Mouse (Mus musculus) embryonic fibroblast, embryonic 13.5 days (primary cell): ENCODE results near the gene Cdcp2. TPM values are rescaled to one million over a fixed set of nuclear protein-coding genes. Genes with fewer than 3 reads are reported as not detected.

Experiments
- H3K27ac ChIP-seq: 2 replicates; pipeline ENCODE4 v1.5.1; 2012; ENCODE audit warnings: low read length, control low read depth, inconsistent platforms; ENCODE audit not compliant: insufficient read depth
- H3K4me1 ChIP-seq: 2 replicates; pipeline ENCODE4 v1.6.1; 2011; ENCODE audit warnings: low read length; ENCODE audit not compliant: control insufficient read depth, insufficient read depth
- H3K4me3 ChIP-seq: 2 replicates; pipeline ENCODE4 v1.5.1; 2011; ENCODE audit warnings: mild to moderate bottlenecking, control low read depth, low read length; ENCODE audit not compliant: insufficient read depth
- CTCF ChIP-seq: IDR thresholded peaks from 2 replicates; pipeline ENCODE4 v1.5.1; 2011; ENCODE audit warnings: mild to moderate bottlenecking, control low read depth, low read length, moderate library complexity, borderline replicate concordance; ENCODE audit not compliant: insufficient read depth
- POLR2A ChIP-seq: IDR thresholded peaks from 2 replicates; pipeline ENCODE4 v1.6.1; 2011; ENCODE audit warnings: low read depth, mild to moderate bottlenecking, control low read depth, low read length, moderate library complexity
- polyA plus RNA-seq: library from polyadenylated mRNA; stranded (reverse); fragments of >200 nt; gene quantifications from 2 replicates; pipeline ENCODE4 v1.2.4, GENCODE M21; 2011; ENCODE audit warnings: low read depth; ENCODE audit not compliant: missing spikeins, insufficient read length

Gene Cdcp2
- polyA plus RNA-seq, 1 experiment = not detected

GRCm38 (mm10) chr4:107127901-107128669 lies 31.4 kb downstream of the Cdcp2 start:
- TF ChIP-seq POLR2A (no peak), CTCF (no peak)
- H3K4me3 ChIP-seq = no peak overlapping the region
- no peaks in the 10 kb centered on the region; the same call in 1 of the 2 replicates for H3K4me1 ChIP-seq
- H3K27ac ChIP-seq = no peak overlapping the region

GRCm38 (mm10) chr4:107129373-107129772 lies 32.7 kb downstream of the Cdcp2 start:
- Histone ChIP-seq H3K4me1 (no peaks in the 10 kb centered on the region; the same call in 1 of the 2 replicates), H3K4me3 (no peak overlapping the region), H3K27ac (no peak overlapping the region)
- TF ChIP-seq CTCF (no peak), POLR2A (no peak)

GRCm38 (mm10) chr4:107130534-107130933 lies 33.8 kb downstream of the Cdcp2 start:
- H3K27ac ChIP-seq = no peak overlapping the region
- TF ChIP-seq CTCF (no peak), POLR2A (no peak)
- no peak overlapping the region for H3K4me3 ChIP-seq
- H3K4me1 ChIP-seq = no peaks in the 10 kb centered on the region; the same call in 1 of the 2 replicates

GRCm38 (mm10) chr4:107134891-107135290 lies 38.2 kb downstream of the Cdcp2 start:
- Histone ChIP-seq H3K4me1 (no peaks in the 10 kb centered on the region; the same call in 1 of the 2 replicates), H3K27ac (no peak overlapping the region), H3K4me3 (no peak overlapping the region)
- no peak for TF ChIP-seq POLR2A
- TF ChIP-seq CTCF = no peak

GRCm38 (mm10) chr4:107135663-107136062 lies 39.0 kb downstream of the Cdcp2 start:
- no peak overlapping the region for H3K4me3 ChIP-seq
- no peaks in the 10 kb centered on the region; the same call in 1 of the 2 replicates for H3K4me1 ChIP-seq
- H3K27ac ChIP-seq = no peak overlapping the region
- no peak for TF ChIP-seq CTCF
- no peak for TF ChIP-seq POLR2A

GRCm38 (mm10) chr4:107136531-107136930 lies 39.8 kb downstream of the Cdcp2 start:
- no peak overlapping the region for H3K4me3 ChIP-seq
- H3K4me1 ChIP-seq = no peaks in the 10 kb centered on the region; the same call in 1 of the 2 replicates
- TF ChIP-seq POLR2A (no peak), CTCF (no peak)
- no peak overlapping the region for H3K27ac ChIP-seq

GRCm38 (mm10) chr4:107138948-107139835 lies 42.5 kb downstream of the Cdcp2 start:
- Histone ChIP-seq H3K4me3 (no peak overlapping the region), H3K27ac (no peak overlapping the region), H3K4me1 (no peaks in the 10 kb centered on the region)
- TF ChIP-seq CTCF = no peak

GRCm38 (mm10) chr4:107139836-107140631 lies 43.3 kb downstream of the Cdcp2 start:
- no peak overlapping the region for H3K27ac ChIP-seq
- TF ChIP-seq CTCF (no peak), POLR2A (no peak)
- no peaks in the 10 kb centered on the region for H3K4me1 ChIP-seq
- no peak overlapping the region for H3K4me3 ChIP-seq

- no peaks in the 10 kb centered on the region for H3K4me1 ChIP-seq
- no peak overlapping the region for H3K4me3 ChIP-seq
- H3K27ac ChIP-seq = no peak overlapping the region
- TF ChIP-seq CTCF (no peak), POLR2A (no peak)
These were observed 46.8 kb downstream of the Cdcp2 start for GRCm38 (mm10) chr4:107143511-107143910.
